Mouse (Mus musculus): ENCODE measurements around the gene Tanc1.
"Not testable (repeated sequence)": the region's sequence is repeated elsewhere in the genome, so short reads cannot be mapped to it uniquely, and the experiment has no call there.

Tanc1 gene

DNA sequence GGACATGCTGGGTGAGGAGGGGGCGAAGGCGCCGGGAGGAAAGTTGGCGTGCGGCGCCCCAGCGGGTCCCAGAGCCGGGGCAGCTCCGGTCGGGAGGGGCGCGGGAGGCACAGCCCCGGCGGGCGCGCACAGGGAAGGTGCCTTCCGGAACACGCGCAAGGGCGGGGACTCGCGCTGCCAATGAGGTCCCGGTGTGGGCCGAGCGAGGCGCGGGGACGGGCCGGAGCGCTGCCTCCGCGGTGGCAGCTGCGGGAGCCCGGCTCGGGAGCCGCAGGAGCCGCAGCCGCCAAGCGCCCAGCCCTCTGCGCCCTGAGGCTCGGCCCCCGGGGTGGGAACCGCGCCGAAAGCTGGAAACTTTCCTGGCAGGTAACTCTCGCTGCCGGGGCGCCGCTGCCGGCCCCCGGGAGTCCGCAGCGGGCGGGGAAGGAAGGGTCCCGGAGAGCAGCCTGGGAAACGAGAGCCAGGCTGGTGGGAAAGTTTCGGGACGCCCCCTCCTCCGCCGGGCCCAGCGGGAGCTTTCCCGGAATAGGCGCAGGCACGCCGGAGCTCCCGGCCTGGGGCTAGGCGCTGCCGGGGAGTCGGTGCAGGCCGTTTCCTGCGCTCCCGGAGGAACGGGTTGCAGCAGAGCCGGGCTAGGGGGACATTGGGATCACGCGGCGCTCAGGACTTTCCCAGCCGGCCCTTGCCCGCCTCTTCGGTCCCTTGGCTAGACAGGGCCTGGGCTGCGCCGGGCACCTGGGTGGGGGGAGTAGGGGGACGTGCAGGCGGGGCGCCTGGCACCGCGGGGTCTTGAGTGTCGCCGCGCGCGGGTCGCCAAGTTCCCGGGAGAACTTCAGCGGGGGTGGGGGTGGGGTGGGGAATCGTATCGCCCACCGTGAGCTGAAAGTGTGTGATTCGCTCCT lies at the start of gene Tanc1:
Gene Tanc1, plus strand, starts transcription at position 212 of the 902 bp plus-strand sequence.
- peak; percentile 93 for DNase-seq (ENCODE audit: low spot score)

- no peak for DNase-seq (ENCODE audit: low spot score)
These were observed 49.6 kb upstream of the Tanc1 start for GRCm38 (mm10) chr2:59562215-59562614.

GRCm38 (mm10) chr2:59562696-59563095 lies 49.1 kb upstream of the Tanc1 start:
- no peak for DNase-seq (ENCODE audit: low spot score)

DNA sequence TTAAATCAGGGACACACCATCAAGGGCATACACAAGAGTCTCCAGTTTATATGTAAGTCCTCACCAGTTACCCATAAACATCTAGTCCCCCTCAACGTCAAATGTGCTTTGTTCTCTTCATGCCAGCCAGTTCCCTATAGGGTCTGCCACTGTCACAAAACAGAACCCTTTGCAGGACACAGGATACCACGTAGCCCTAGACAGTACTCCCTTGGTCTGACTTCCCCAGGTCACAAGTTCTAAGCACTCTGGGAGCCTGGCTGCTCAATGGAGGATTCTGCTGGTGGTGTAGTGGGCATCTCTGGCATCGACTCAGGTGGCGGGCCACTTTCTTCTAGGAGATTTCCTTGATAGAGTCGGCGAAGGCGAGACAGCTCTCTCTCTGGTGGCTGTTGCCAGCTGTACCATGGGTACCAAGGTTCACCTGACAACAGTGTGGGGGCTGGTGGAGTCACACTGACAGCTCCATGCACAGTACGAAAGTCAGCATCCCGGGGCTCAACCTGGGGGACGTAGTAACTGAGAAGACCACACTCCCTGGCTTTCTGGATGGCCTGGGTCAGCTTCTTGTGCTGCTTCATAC lies 47.7 kb upstream of the Tanc1 start:
- DNase-seq (ENCODE audit: low spot score), result not testable (repeated sequence)

GRCm38 (mm10) chr2:59564947-59565346 lies 46.9 kb upstream of the Tanc1 start:
- DNase-seq (ENCODE audit: low spot score), result no peak

GRCm38 (mm10) chr2:59580939-59581338 lies 30.9 kb upstream of the Tanc1 start:
- no peak for DNase-seq (ENCODE audit: low spot score)

- no peak for DNase-seq (ENCODE audit: low spot score)
These were observed 27.9 kb upstream of the Tanc1 start for GRCm38 (mm10) chr2:59583961-59584360.

DNA sequence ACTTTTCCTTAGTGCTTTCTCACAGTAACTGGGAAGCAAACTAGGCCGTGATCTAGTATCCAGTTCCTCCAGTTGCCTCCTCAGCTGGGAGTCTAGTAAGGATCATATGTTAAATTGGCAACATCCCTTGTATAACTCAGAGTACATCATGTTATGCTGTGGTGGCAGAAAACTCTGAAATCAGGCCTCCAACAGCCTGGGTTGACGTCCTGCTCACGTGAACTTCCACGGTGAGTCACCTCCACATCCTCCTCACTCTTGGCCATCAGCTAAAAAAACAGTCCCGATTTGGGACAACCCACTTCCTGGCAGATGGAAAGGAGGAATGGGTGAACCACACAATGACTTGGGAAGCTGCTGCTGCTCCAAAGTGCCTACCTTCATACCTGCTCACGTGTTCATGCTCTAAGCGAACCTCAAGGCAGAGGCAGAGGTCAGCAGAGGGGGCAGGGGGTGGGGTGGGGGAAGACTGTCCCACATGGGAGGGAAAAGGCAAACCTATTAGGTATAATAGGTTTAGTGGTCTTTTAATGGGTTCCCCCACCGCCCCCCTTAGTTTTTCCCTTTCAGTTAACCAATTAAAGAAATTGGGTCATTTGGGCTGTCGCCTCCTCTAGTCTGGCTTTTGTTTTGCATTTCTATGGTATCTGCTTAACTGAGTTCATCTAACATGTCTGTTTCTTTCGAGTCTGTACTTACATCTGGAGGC lies 24.3 kb upstream of the Tanc1 start:
- no peak for DNase-seq (ENCODE audit: low spot score)

- DNase-seq (ENCODE audit: low spot score), result no peak
These were observed 23.8 kb upstream of the Tanc1 start for GRCm38 (mm10) chr2:59588096-59588405.

DNA sequence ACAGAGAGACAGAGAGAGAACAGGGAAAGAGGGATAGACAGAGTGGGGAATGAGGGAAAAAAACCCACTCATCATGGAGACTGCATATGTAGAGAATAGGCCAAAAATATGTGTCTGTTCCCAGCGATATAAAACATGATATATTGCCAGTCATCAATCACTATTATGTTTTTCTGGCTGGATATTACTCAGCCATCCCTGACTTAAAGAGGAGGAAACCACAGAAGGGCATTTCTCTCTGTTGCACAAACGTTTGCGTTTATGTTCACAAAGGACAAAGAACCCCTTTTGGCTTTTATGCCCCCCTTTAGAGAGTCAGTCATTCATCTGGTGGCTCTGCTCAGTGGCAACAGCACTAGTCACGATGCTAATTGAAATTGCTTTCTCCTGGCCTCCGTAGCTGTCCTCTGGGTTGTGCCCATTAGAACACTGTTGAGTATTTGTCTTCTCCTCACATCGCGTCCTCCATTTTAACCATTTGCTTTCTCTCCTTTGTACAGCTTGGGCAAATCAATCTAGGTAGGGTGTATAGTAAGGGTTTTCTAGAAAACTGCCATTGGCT lies 18.4 kb upstream of the Tanc1 start:
- no peak for DNase-seq (ENCODE audit: low spot score)

DNA sequence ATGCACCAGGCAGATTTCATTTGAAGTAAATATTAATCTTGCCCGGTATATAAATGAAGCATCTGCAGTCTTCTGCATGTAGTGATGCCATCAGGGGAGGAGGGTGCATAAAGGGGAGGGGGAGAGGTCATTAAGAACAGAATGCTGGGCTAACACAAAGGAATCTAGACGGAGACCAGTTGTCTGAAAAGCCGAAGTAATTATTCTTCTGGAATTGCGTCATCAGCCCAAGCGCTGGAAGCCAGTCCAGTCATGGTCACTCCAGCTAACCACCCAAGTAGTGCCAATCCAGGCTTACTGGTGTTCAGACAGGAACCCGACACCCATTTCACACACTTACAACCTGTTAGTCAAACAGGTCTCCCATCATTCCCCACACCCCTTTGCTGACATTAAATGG lies 17.7 kb upstream of the Tanc1 start:
- DNase-seq (ENCODE audit: low spot score), result no peak

GRCm38 (mm10) chr2:59596545-59596944 lies 15.3 kb upstream of the Tanc1 start:
- DNase-seq (ENCODE audit: low spot score), result no peak

- no peak for DNase-seq (ENCODE audit: low spot score)
These were observed 13.6 kb upstream of the Tanc1 start for GRCm38 (mm10) chr2:59598286-59598685.

GRCm38 (mm10) chr2:59598894-59599293 lies 12.9 kb upstream of the Tanc1 start:
- DNase-seq (ENCODE audit: low spot score), result no peak

DNA sequence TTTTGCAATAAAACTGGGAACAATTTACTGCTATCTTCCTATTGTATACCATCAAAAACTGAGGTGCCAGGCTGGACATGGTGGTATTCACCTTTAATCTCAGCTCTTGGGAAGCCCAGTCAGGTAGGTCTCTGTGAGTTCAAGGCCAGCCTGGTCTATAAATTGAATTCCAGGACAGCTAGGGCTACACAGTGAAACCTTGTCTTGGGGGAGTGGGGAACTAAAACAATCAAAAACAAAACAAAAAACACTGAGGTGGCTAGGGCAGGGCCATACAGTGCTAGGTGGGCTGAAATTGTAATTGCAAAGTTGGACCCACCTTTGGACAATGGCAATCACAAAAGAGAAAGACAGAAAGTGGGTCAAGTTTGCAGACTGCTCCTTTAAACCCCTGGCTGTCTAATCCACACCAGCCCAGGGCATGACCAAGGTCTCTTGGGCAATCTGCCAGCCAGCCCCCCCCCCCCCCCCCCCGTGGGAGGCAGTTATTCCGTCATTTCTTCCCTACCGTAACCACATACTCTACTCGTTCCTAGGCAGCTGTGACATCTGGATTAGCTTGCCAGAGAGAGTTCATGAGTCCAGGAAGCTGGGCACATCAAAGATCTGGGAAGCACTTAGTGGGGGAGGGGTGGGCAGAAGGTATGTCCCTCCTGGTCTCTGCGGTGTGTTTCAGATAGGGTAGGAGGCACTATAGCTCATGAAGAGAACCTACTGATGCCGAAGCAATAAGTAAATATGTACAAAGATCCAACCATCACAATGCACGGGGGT lies 12.3 kb upstream of the Tanc1 start:
- DNase-seq (ENCODE audit: low spot score), result no peak

GRCm38 (mm10) chr2:59600123-59600840 lies 11.6 kb upstream of the Tanc1 start:
- DNase-seq (ENCODE audit: low spot score), result peak; percentile 49

GRCm38 (mm10) chr2:59600980-59601379 lies 10.9 kb upstream of the Tanc1 start:
- DNase-seq (ENCODE audit: low spot score), result no peak

DNA sequence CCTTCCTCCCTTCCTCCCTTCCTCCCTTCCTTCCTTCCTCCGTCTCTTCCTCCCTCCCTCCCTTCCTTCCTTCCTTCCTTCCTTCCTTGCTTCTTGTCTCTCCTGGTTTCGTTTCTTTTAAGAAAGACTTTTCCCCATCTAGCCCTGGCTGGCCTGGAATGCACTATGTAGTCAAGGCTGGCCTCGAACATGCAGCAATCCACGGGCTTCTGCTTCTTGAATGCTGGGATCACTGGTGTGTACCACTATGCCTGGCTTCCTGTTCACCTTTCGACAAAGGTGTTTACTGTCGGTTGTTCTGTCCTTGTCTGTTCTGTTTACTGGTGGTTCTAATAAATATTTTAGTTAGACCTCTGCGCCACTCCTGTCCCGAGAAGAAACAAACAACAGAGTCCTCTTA lies 10.4 kb upstream of the Tanc1 start:
- DNase-seq (ENCODE audit: low spot score), result no peak

GRCm38 (mm10) chr2:59608958-59609357 lies 2.9 kb upstream of the Tanc1 start:
- DNase-seq (ENCODE audit: low spot score), result no peak

- no peak for DNase-seq (ENCODE audit: low spot score)
These were observed 529 bp upstream of the Tanc1 start for GRCm38 (mm10) chr2:59611216-59611810.

Data from ovary, postnatal 36 days (tissue).